Mouse (Mus musculus): ENCODE data around the gene Gm11627.

Gene Gm11627

GRCm38 (mm10) chr11:102602816-102603495, 23.7 kb upstream of the Gm11627 start:
- DNase-seq (ENCODE audit: low spot score in 2 of 2) = no peak

DNA sequence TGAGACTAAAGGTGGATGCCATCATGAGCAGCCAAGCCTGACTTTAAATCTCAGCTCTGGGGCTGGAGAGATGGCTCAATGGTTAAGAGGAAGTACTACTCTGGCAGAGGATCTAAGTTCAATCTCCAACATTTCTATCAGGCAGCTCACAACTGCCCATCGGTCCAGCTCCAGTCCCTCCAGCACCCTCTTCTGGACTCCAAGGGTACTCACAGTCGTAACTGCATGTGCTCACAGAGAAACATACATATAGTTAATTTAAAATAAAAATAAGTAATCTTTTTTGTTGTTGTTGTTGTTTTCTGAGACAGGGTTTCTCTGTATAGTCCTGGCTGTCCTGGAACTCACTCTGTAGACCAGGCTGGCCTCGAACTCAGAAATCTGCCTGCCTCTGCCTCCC, 20.7 kb upstream of the Gm11627 start:
- DNase-seq (ENCODE audit: low spot score in 2 of 2) = no peak

GRCm38 (mm10) chr11:102595341-102595820, 16.1 kb upstream of the Gm11627 start:
- no peak for DNase-seq (ENCODE audit: low spot score in 2 of 2)

DNA sequence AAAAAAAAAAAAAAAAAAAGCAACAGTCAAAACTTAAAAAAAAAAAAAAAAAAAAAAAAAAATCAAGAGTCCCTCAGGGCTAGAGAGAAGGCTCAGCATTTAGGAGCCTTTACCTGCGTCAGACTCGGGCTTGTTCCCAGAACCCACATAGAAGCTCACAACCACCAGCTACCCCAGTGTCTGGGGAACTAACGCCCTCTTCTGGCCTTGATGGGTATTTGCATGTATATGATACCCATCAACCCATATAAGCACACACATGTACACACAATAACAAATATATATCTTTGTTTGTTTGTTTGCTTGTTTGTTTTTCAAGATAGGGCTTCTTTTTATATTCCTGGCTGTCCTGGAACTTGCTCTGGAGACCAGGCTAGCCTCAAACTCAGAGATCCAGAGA, 8.3 kb upstream of the Gm11627 start:
- no peak for DNase-seq (ENCODE audit: low spot score in 2 of 2)

- DNase-seq (ENCODE audit: low spot score in 2 of 2) = no peak
These were observed 7.3 kb upstream of the Gm11627 start for GRCm38 (mm10) chr11:102586445-102587130.

DNA sequence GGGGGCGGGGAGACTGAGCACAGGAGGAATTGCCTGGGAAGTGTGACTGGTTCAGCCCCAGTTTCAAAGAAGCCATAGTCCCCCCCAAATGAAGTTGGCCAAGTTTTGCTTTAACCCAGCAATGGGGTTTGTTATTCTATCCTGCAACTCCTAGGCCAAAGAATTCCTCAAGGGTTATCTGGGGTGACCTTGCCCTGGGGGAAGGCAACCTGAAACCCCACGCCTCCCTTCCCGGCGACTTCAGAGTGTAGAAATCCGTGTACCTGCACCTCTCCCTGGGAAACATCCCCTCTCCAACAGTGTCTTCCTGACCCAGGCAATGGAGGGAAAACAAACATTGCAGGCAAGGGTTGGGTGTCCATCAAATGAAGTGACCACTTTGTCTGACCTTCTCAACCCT, 3.5 kb upstream of the Gm11627 start:
- DNase-seq (ENCODE audit: low spot score in 2 of 2) = no peak

GRCm38 (mm10) chr11:102582016-102582610, 2.9 kb upstream of the Gm11627 start:
- no peak for DNase-seq (ENCODE audit: low spot score in 2 of 2)

GRCm38 (mm10) chr11:102581281-102582015, 2.2 kb upstream of the Gm11627 start:
- no peak for DNase-seq (ENCODE audit: low spot score in 2 of 2)

GRCm38 (mm10) chr11:102580034-102580330, 721 bp upstream of the Gm11627 start:
- no peak for DNase-seq (ENCODE audit: low spot score in 2 of 2)

GRCm38 (mm10) chr11:102578341-102579118, 731 bp downstream of the Gm11627 start:
- DNase-seq (ENCODE audit: low spot score in 2 of 2) = peak; percentile 77 to 83

DNA sequence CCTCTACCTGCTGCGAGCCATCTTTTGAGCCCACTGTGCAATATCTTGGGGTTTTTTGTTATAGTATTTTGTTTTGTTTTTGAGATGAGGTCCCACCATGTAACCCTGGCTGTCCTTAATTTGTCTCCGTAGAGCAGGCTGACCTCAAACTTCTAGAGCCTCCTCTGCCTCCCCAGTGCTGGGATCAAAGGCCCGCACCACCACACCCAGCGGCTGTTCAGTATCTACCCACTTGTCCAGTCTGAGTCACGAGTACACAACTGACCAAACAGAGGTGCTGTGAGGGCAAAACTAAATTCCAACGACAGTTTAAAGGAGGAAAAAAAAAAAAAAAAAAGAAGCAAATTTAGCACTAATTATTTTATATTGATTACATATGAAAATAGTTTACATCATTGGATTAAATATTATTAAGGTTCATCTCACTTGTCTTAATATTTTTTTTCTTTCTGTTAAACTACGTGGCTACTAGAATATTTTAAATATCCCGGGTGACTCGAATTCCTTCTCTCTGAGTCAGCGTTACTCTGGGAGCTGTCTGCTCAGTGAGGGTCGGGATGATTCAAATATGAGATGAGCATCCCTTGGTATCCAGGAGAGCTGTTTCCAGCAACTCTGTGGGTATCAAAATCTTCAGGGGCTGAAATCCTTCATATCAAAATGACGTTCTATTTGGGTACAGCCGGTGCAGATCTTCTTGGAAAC, 3.1 kb downstream of the Gm11627 start:
- no peak for DNase-seq (ENCODE audit: low spot score in 2 of 2)

DNA sequence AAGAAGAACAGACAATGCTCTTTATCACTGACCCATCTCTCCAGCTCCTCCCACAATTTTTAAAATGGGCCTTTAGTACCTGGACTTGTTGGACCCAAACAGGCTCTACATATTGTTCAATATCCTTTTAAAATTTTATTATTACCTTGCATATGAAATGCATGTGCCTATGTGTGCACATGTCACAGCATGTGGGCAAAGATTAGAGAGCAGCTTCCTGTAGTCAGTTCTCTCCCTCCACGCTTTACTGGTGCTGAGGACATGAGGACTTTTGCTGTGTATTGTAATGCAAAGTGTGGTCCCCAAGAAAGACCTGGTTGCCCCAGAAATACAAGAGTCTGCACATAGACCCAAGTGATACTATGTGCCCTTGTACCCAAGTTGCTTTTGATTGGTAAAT, 4.2 kb downstream of the Gm11627 start:
- no peak for DNase-seq (ENCODE audit: low spot score in 2 of 2)

- DNase-seq (ENCODE audit: low spot score in 2 of 2) = peak; percentile 85
These were observed 6.2 kb downstream of the Gm11627 start for GRCm38 (mm10) chr11:102572866-102573663.

- DNase-seq (ENCODE audit: low spot score in 2 of 2) = no peak
These were observed 10.4 kb downstream of the Gm11627 start for GRCm38 (mm10) chr11:102568756-102569377.

DNA sequence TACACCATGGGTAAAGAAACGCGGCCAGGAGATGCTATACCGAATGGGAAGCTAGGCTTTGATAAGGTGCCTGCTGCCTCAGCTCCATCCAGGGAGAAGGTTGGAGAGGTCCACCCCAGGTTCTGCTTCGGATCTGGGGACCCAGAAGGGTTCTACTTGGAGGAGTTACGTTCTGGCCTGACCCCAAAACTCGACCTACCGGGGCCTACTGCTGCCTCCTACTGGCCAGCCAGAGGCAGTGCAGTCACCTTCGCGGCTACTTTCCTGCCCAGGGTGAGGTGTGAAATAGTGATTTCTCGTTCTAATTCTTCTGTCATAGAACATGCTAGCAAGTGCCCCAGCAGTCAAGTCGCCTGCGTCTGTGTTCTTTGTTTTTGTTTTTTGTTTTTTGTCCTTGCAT, 11.1 kb downstream of the Gm11627 start:
- DNase-seq (ENCODE audit: low spot score in 2 of 2) = no peak

GRCm38 (mm10) chr11:102567723-102568122, 11.5 kb downstream of the Gm11627 start:
- no peak for DNase-seq (ENCODE audit: low spot score in 2 of 2)

DNA sequence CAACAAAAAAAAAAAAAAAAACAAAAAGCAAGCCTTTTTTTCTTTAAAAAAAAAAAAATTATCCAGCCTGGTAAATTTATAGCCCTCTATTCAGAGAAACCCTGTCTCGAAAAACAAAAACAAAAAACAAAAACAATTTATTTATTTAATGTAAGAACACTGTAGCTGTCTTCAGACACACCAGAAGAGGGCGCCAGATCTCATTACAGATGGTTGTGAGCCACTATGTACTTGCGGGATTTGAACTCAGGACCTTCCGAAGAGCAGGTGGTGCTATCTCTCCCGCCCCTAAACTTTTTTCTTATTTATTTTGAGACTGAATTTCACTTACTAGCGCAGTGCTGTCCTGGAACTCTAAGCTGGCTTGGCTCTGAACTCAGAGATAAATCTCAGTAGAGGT, 12.1 kb downstream of the Gm11627 start:
- no peak for DNase-seq (ENCODE audit: low spot score in 2 of 2)

GRCm38 (mm10) chr11:102566290-102566689, 13.0 kb downstream of the Gm11627 start:
- no peak for DNase-seq (ENCODE audit: low spot score in 2 of 2)

DNA sequence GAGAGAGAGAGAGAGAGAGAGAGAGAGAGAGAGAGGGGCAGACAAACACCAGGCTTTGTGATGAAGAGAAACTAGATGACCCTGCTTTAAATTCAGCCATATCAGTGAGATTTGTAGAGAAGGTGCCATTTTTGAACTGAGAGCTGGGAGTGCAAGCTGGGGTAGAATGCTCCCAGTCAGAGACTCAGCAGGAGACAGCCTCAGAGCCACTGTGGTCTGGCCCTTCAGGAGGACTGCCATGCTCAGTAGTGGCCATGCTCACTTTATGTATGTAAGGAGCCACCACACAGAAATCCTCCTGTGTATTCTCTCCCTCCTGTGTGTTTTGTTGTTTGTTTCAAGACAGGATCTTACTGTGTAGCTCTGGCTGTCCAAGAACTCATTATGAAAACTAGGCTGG, 13.5 kb downstream of the Gm11627 start:
- DNase-seq (ENCODE audit: low spot score in 2 of 2) = no peak

All from urinary bladder, postnatal 36 days (tissue).